Mouse (Mus musculus) kidney, adult 2 months (tissue): ENCODE data around the gene AW822073.

Experiments
- CTCF ChIP-seq: fragments of 200-500 bp; conservative IDR thresholded peaks from 2 replicates; pipeline ENCODE4 v1.5.1; 2011; ENCODE audit warnings: low read depth, mild to moderate bottlenecking, control low read depth, low read length, moderate library complexity, mixed read lengths; ENCODE audit not compliant: insufficient read depth, insufficient read length
- POLR2A ChIP-seq: fragments of 200-500 bp; IDR thresholded peaks from one replicate; pipeline ENCODE4 v1.6.1; 2011; ENCODE audit warnings: low read depth, low read length, control low read depth

DNA sequence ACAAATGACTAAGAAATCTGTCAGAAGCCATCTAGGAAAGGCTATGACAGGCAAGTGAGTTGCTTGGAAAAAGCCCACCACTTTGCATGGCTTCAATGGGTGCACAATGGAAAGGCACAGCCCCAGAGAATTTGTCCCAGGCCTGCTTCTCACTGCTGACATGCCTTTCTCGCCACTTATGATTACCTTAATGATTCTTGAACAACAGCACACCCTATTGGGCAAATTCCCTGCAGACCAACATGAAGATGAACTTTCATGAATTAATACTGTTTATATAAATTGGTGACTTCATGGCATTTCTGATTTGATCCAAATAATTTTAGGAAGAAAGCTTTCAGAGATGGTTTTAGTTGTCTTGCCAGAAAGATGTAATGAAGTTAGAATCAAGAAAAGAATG, 24.8 kb upstream of the AW822073 start:
- TF ChIP-seq CTCF (no peak), POLR2A (no peak)
